Mouse (Mus musculus): ENCODE data around the gene Tmem106b. TPM values are rescaled to one million over a fixed set of nuclear protein-coding genes. Genes with fewer than 3 reads are reported as not detected.

The Tmem106b gene
- total and polyA plus RNA-seq, 3 experiments, result 14.2 to 144 (median 16.6) TPM

- TF ChIP-seq MXI1 (IDR thresholded peaks at IDR 0.05; ENCODE audit: low read depth, low read length), result no peak
- TF ChIP-seq MYC (IDR thresholded peaks at IDR 0.05; ENCODE audit: low read depth, low read length), result no peak
- no peak for TF ChIP-seq ZMIZ1 (IDR thresholded peaks at IDR 0.05; ENCODE audit: low read depth, low read length)
- no peak for TF ChIP-seq EP300 (IDR thresholded peaks at IDR 0.05; ENCODE audit: low read depth in 1 of 2, low read length in 2 of 2)
- no peak for TF ChIP-seq TCF12 (IDR thresholded peaks at IDR 0.05; ENCODE audit: low read depth, low read length)
- Histone ChIP-seq H3K79me2 (ENCODE audit: control insufficient read depth, insufficient read depth, low read length, poor library complexity) (no peaks in the 10 kb centered on the region), H3K36me3 (ENCODE audit: control insufficient read depth in 1 of 2, insufficient read depth in 2 of 2, low read length in 2 of 2) (no peaks in the 10 kb centered on the region), H3K9me3 (replicated peaks; ENCODE audit: insufficient read depth, low read length) (no peaks in the 10 kb centered on the region), H3K27me3 (ENCODE audit: control insufficient read depth in 1 of 2, insufficient read depth in 2 of 2, low read length in 2 of 2) (no peaks in the 10 kb centered on the region), H3K9ac (ENCODE audit: control insufficient read depth, low read depth, low read length, poor library complexity, severe bottlenecking) (no peak overlapping the region), H3K4me1 (ENCODE audit: control insufficient read depth in 1 of 2, insufficient read depth in 2 of 2, low read length in 2 of 2) (no peaks in the 10 kb centered on the region), H3K4me3 (ENCODE audit: control insufficient read depth in 1 of 2, insufficient read depth in 1 of 2, low read depth in 2 of 2, low read length in 2 of 2) (0 out of 4 replicates have a peak overlapping the region, but pooled peaks of 1 of the 2 experiments have one; percentile 26), H3K27ac (ENCODE audit: control insufficient read depth, low read depth, low read length) (no peak overlapping the region)
- DNase-seq (ENCODE audit: low read depth, low spot score), result no peak
Observed at GRCm38 (mm10) chr6:13061276-13062039, 8.1 kb upstream of the Tmem106b start.

- Histone ChIP-seq H3K27me3 (ENCODE audit: control insufficient read depth in 1 of 2, insufficient read depth in 2 of 2, low read length in 2 of 2) (no peaks in the 10 kb centered on the region), H3K79me2 (ENCODE audit: control insufficient read depth, insufficient read depth, low read length, poor library complexity) (no peaks in the 10 kb centered on the region), H3K27ac (ENCODE audit: control insufficient read depth, low read depth, low read length) (no peak overlapping the region), H3K36me3 (ENCODE audit: control insufficient read depth in 1 of 2, insufficient read depth in 2 of 2, low read length in 2 of 2) (no peaks in the 10 kb centered on the region), H3K9me3 (replicated peaks; ENCODE audit: insufficient read depth, low read length) (no peaks in the 10 kb centered on the region), H3K9ac (ENCODE audit: control insufficient read depth, low read depth, low read length, poor library complexity, severe bottlenecking) (no peak overlapping the region), H3K4me1 (ENCODE audit: control insufficient read depth in 1 of 2, insufficient read depth in 2 of 2, low read length in 2 of 2) (no peaks in the 10 kb centered on the region), H3K4me3 (ENCODE audit: control insufficient read depth in 1 of 2, insufficient read depth in 1 of 2, low read depth in 2 of 2, low read length in 2 of 2) (peak overlapping the region in 1 of 2 experiments; percentile 26; a peak in 1 of 4 replicates)
- no peak for DNase-seq (ENCODE audit: low read depth, low spot score)
- TF ChIP-seq MAFK (IDR thresholded peaks at IDR 0.05; ENCODE audit: borderline replicate concordance, low read depth, low read length) (no peak), RAD21 (IDR thresholded peaks at IDR 0.05; ENCODE audit: low read depth, low read length) (no peak), GATA1 (IDR thresholded peaks at IDR 0.05; ENCODE audit: low read depth, low read length) (no peak), CHD2 (IDR thresholded peaks at IDR 0.05; ENCODE audit: low read length) (no peak), BHLHE40 (IDR thresholded peaks at IDR 0.05; ENCODE audit: borderline replicate concordance, low read depth, low read length) (no peak), MXI1 (IDR thresholded peaks at IDR 0.05; ENCODE audit: low read depth, low read length) (no peak), MEF2A (IDR thresholded peaks at IDR 0.05; ENCODE audit: extremely low read depth, insufficient replicate concordance, low read depth, low read length, poor library complexity, severe bottlenecking) (no peak), CTCF (IDR thresholded peaks at IDR 0.05 in 2 of 3, conservative IDR thresholded peaks at IDR 0.05 in 1 of 3; ENCODE audit: control insufficient read depth in 1 of 3, insufficient read depth in 1 of 3, low read depth in 2 of 3, low read length in 3 of 3, poor library complexity in 1 of 3, severe bottlenecking in 1 of 3) (no peak), TAL1 (IDR thresholded peaks at IDR 0.05; ENCODE audit: low read length) (no peak), UBTF (IDR thresholded peaks at IDR 0.05; ENCODE audit: borderline replicate concordance, insufficient read depth, low read depth, low read length) (no peak), E2F4 (IDR thresholded peaks at IDR 0.05; ENCODE audit: borderline replicate concordance, low read depth, low read length) (no peak), ZNF384 (IDR thresholded peaks at IDR 0.05; ENCODE audit: low read depth, low read length) (no peak), GABPA (IDR thresholded peaks at IDR 0.05; ENCODE audit: low read depth, low read length) (no peak), NELFE (IDR thresholded peaks at IDR 0.05; ENCODE audit: low read depth, low read length) (no peak), POLR2A (IDR thresholded peaks at IDR 0.05; ENCODE audit: control insufficient read depth in 1 of 2, insufficient read depth in 1 of 2, low read depth in 1 of 2, low read length in 2 of 2, poor library complexity in 1 of 2) (no peak), KAT2A (conservative IDR thresholded peaks at IDR 0.05; ENCODE audit: low read depth, low read length) (no peak)
Observed at GRCm38 (mm10) chr6:13062063-13062462, 7.5 kb upstream of the Tmem106b start.

Data from MEL (cell line).